ENCODE assay signal across 9 mouse cellular contexts in genomic region chr13:111235719-111236166, GRCm38 (mm10). TPM values are rescaled to one million over a fixed set of nuclear protein-coding genes. Genes with fewer than 3 reads are reported as not detected.
DNase-seq lines count a peak whose midpoint lies in the region; ATAC-seq lines count a peak whose summit lies in the region.
"Had no signal": no experiment of that assay in that cellular context is flagged by ENCODE, and none has a peak within 500 bp of the region (broad histone marks: within the 10 kb centered on the region; RNA-seq: fewer than 3 reads in every experiment).

No protein-coding gene starts in this region.

- no peak for ATAC-seq in cerebellum, adult (ENCODE audit: insufficient number of reproducible peaks, low FRiP score, low TSS enrichment)
- 0 out of 2 replicates have a peak, but pooled peaks have one; percentile 65 for ATAC-seq in midbrain, embryonic 12.5 days (ENCODE audit: low FRiP score, low read depth)
- ATAC-seq in midbrain, embryonic 13.5 days = no peak; the same call in 1 of the 2 replicates
- ATAC-seq in midbrain, embryonic 16.5 days = peak; percentile 64

- peaks cover 3% of the 10 kb centered on the region; the same call in 1 of the 2 replicates for H3K9me3 ChIP-seq in midbrain, embryonic 12.5 days
- H3K9me3 ChIP-seq in midbrain, embryonic 13.5 days = no peaks in the 10 kb centered on the region
- H3K9me3 ChIP-seq in midbrain, embryonic 16.5 days (replicated peaks; ENCODE audit: control insufficient read depth, low read length, poor library complexity, severe bottlenecking) = no peaks in the 10 kb centered on the region; the same call in 1 of the 2 replicates

- H3K27ac ChIP-seq in midbrain, embryonic 12.5 days (replicated peaks) = no peak overlapping the region
- H3K27ac ChIP-seq in midbrain, embryonic 13.5 days = no peak overlapping the region
- no peak overlapping the region for H3K27ac ChIP-seq in midbrain, embryonic 16.5 days (ENCODE audit: low read length)

- H3K27me3 ChIP-seq in midbrain, embryonic 12.5 days = no peaks in the 10 kb centered on the region
- no peaks in the 10 kb centered on the region for H3K27me3 ChIP-seq in midbrain, embryonic 13.5 days
- H3K27me3 ChIP-seq in midbrain, embryonic 16.5 days (ENCODE audit: control insufficient read depth, insufficient read depth, low read depth, low read length) = no peaks in the 10 kb centered on the region

- DNase-seq in cerebellum, adult 11-12 months = peak; percentile 57
- peak; percentile 27 for DNase-seq in heart, postnatal 4 days
- no peak for DNase-seq in embryo, embryonic 9.5 days (ENCODE audit: extremely low spot score)
- no peak for DNase-seq in thymus, postnatal 4 days

- 59% methylated on average over 6 of the region's 6 CpGs for WGBS in midbrain, embryonic 12.5 days
- WGBS in midbrain, embryonic 13.5 days = 54% methylated on average over 6 of the region's 6 CpGs
- WGBS in midbrain, embryonic 16.5 days = 39% methylated on average over 6 of the region's 6 CpGs

- H3K36me3 ChIP-seq in midbrain, embryonic 12.5 days = no peaks in the 10 kb centered on the region
- H3K36me3 ChIP-seq in midbrain, embryonic 13.5 days = no peaks in the 10 kb centered on the region
- H3K36me3 ChIP-seq in midbrain, embryonic 16.5 days (ENCODE audit: control insufficient read depth, insufficient read depth, low read length) = no peaks in the 10 kb centered on the region

- H3K4me2 ChIP-seq in midbrain, embryonic 12.5 days (replicated peaks) = no peak overlapping the region
- no peak overlapping the region for H3K4me2 ChIP-seq in midbrain, embryonic 13.5 days (replicated peaks)
- no peak overlapping the region for H3K4me2 ChIP-seq in midbrain, embryonic 16.5 days (ENCODE audit: low read length)

- no peak overlapping the region for H3K4me3 ChIP-seq in midbrain, embryonic 12.5 days
- H3K4me3 ChIP-seq in midbrain, embryonic 13.5 days (replicated peaks) = no peak overlapping the region
- no peak overlapping the region for H3K4me3 ChIP-seq in midbrain, embryonic 16.5 days (ENCODE audit: low read depth, low read length)

- no peak overlapping the region for H3K9ac ChIP-seq in midbrain, embryonic 12.5 days (replicated peaks)
- no peak overlapping the region for H3K9ac ChIP-seq in midbrain, embryonic 13.5 days (replicated peaks)
- no peak overlapping the region for H3K9ac ChIP-seq in midbrain, embryonic 16.5 days (ENCODE audit: low read depth, low read length)

- 0 out of 2 replicates have a peak, but pooled peaks cover 3% of the 10 kb centered on the region for H3K4me1 ChIP-seq in midbrain, embryonic 12.5 days
- peaks cover 8% of the 10 kb centered on the region for H3K4me1 ChIP-seq in midbrain, embryonic 13.5 days (replicated peaks)
- H3K4me1 ChIP-seq in midbrain, embryonic 16.5 days (ENCODE audit: control insufficient read depth, insufficient read depth, low read length) = no peaks in the 10 kb centered on the region

RNA-seq across cellular contexts. Expression of gene Actbl2, which starts 19.1 kb away (rescaled TPM):
- not detected in 2 replicates for polyA plus RNA-seq in midbrain, embryonic 12.5 days (2016; fragmentation: Nextera tagmentation; extraction: Ambion mirVana)
- not detected in 2 replicates for polyA plus RNA-seq in midbrain, embryonic 13.5 days (2015; fragmentation: Nextera tagmentation; extraction: Ambion mirVana)
- not detected for total RNA-seq in heart, postnatal 4 days (2021)
- polyA plus RNA-seq in midbrain, embryonic 16.5 days (2015; fragmentation: Nextera tagmentation; extraction: Ambion mirVana) = not detected in 2 replicates
- polyA plus RNA-seq: neural tube, embryonic 14.5 days had no signal

Comparison
In these comparisons a context has a peak if more than half of its experiments do, and no peak if none do; other contexts are left out.
1. ATAC-seq: peak in midbrain, embryonic 12.5 days (single experiment) and midbrain, embryonic 16.5 days (single experiment); none in cerebellum, adult (single experiment) and midbrain, embryonic 13.5 days (single experiment).
2. DNase-seq: peak in cerebellum, adult 11-12 months (single experiment) and heart, postnatal 4 days (single experiment); none in embryo, embryonic 9.5 days (single experiment) and thymus, postnatal 4 days (single experiment).